Mouse (Mus musculus) lung, adult 2 months (tissue): Measurements from ENCODE around the gene Smtnl2.

ENCODE experiments used
- CTCF ChIP-seq: fragments of 200-500 bp; IDR thresholded peaks from 2 replicates; pipeline ENCODE4 v1.5.1; 2011; ENCODE audit warnings: mild to moderate bottlenecking, low read length, control low read depth; ENCODE audit not compliant: insufficient read depth
- POLR2A ChIP-seq: fragments of 200-500 bp; IDR thresholded peaks from 2 replicates; pipeline ENCODE4 v1.6.1; 2011; ENCODE audit warnings: low read depth, mild to moderate bottlenecking, control low read depth, low read length, borderline replicate concordance; ENCODE audit errors: extremely low read depth

GRCm38 (mm10) chr11:72376562-72376961, 35.0 kb downstream of the Smtnl2 start:
- TF ChIP-seq CTCF: no peak
- no peak for TF ChIP-seq POLR2A
